Mouse (Mus musculus) G1E (cell line): ENCODE results near the gene Erp27. TPM values are rescaled to one million over a fixed set of nuclear protein-coding genes. Genes with fewer than 3 reads are reported as not detected.

ENCODE experiments used
- ATAC-seq: 2 replicates; pipeline ENCODE4 v1.8.0; 2016; ENCODE audit warnings: mild to moderate bottlenecking; ENCODE audit not compliant: insufficient number of reproducible peaks, poor library complexity, low FRiP score, severe bottlenecking; ENCODE audit errors: extremely low read depth
- DNase-seq: peaks from one replicate; pipeline ENCODE4 v3.0.0; 2012; ENCODE audit warnings: low spot score
- H3K27me3 ChIP-seq: 2 replicates; pipeline ENCODE4 v1.6.1; 2012; ENCODE audit warnings: mild to moderate bottlenecking, low read length, inconsistent platforms; ENCODE audit not compliant: insufficient read depth
- H3K36me3 ChIP-seq: replicated peaks from 2 replicates; pipeline ENCODE3; 2012; ENCODE audit warnings: mild to moderate bottlenecking, inconsistent platforms
- H3K4me1 ChIP-seq: 2 replicates; pipeline ENCODE4 v1.6.1; 2012; ENCODE audit warnings: low read depth, low read length, inconsistent platforms, mixed read lengths; ENCODE audit not compliant: insufficient read depth
- H3K4me3 ChIP-seq: 2 replicates; pipeline ENCODE4 v1.5.1; 2012; ENCODE audit warnings: low read depth, mild to moderate bottlenecking, inconsistent platforms, low read length, moderate library complexity, mixed read lengths
- H3K9me3 ChIP-seq: replicated peaks from 2 replicates; pipeline ENCODE4 v1.6.1; 2012; ENCODE audit warnings: inconsistent platforms
- CTCF ChIP-seq: IDR thresholded peaks from 2 replicates; pipeline ENCODE4 v1.5.1; 2012; ENCODE audit warnings: low read depth, low read length, inconsistent platforms, mixed read lengths
- GATA1 ChIP-seq: IDR thresholded peaks from 2 replicates; pipeline ENCODE4 v1.6.1; 2012; ENCODE audit warnings: borderline replicate concordance, low read length, inconsistent platforms, mixed read lengths
- GATA2 ChIP-seq: IDR thresholded peaks from 2 replicates; pipeline ENCODE4 v1.6.1; 2012; ENCODE audit warnings: low read depth, low read length, inconsistent platforms, borderline replicate concordance
- POLR2AphosphoS5 ChIP-seq: IDR thresholded peaks from 2 replicates; pipeline ENCODE4 v1.6.1; 2012; ENCODE audit warnings: low read depth, low read length, inconsistent platforms; ENCODE audit not compliant: insufficient replicate concordance
- TAL1 ChIP-seq: conservative IDR thresholded peaks from 2 replicates; pipeline ENCODE4 v1.6.1; 2012; ENCODE audit warnings: low read depth, low read length, inconsistent platforms, mixed read lengths
- polyA plus RNA-seq: library from polyadenylated mRNA; stranded (reverse); fragments of >175 nt; gene quantifications from 2 replicates; pipeline ENCODE4 v1.2.3, GENCODE M21; 2012
- total RNA-seq, 2 experiments: library from RNA; stranded (forward) in 1 of 2; stranded (reverse) in 1 of 2; fragments of 200-1000 nt in 1 of 2; fragments of >200 nt in 1 of 2; fragmentation: Nextera tagmentation in 1 of 2; gene quantifications; 2 replicates each; pipeline ENCODE4 v1.2.3; 2014 to 2017

The Erp27 gene
- total and polyA plus RNA-seq, 3 experiments = 0.87 TPM; not detected in 2

GRCm38 (mm10) chr6:136883961-136884360 is 38.0 kb downstream of the Erp27 start:
- Histone ChIP-seq H3K36me3 (no peaks in the 10 kb centered on the region), H3K4me1 (no peaks in the 10 kb centered on the region), H3K27me3 (peaks cover 14% of the 10 kb centered on the region), H3K9me3 (no peaks in the 10 kb centered on the region), H3K4me3 (no peak overlapping the region)
- no peak for ATAC-seq
- DNase-seq = no peak
- TF ChIP-seq GATA1 = no peak
- TF ChIP-seq TAL1 = no peak
- TF ChIP-seq GATA2 = no peak
- TF ChIP-seq CTCF = no peak
- no peak for TF ChIP-seq POLR2AphosphoS5

DNA sequence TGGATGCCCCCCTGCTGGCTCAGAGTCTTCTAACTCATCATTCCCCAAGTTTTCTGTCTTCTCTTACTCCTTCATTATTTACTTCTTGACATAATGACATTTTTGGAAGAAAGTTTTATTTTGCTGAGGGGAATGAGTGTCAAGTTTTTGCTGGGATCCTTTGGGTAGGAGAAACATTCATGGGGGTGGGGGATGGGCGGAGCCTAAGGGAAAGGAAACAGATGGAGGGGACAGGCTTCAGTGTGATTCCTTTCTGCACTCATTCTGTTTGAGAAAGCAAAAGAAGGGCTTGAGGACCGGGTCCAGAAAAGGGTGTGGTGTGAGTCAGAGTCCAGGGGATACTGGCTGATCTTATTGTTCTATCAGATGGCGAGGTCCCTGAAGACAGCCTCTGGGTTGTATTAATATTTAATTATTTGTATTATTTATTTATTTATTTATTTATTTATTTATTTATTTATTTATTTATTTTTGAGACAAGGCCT is 38.5 kb downstream of the Erp27 start:
- Histone ChIP-seq H3K4me3 (no peak overlapping the region), H3K36me3 (no peaks in the 10 kb centered on the region), H3K9me3 (no peaks in the 10 kb centered on the region), H3K4me1 (no peaks in the 10 kb centered on the region), H3K27me3 (peaks cover 14% of the 10 kb centered on the region)
- no peak for DNase-seq
- no peak for ATAC-seq
- no peak for TF ChIP-seq GATA1
- no peak for TF ChIP-seq POLR2AphosphoS5
- no peak for TF ChIP-seq TAL1
- no peak for TF ChIP-seq CTCF
- TF ChIP-seq GATA2 = no peak

- no peaks in the 10 kb centered on the region for H3K36me3 ChIP-seq
- H3K9me3 ChIP-seq = no peaks in the 10 kb centered on the region
- DNase-seq (no peak), ATAC-seq (no peak)
- peaks cover 11% of the 10 kb centered on the region for H3K27me3 ChIP-seq
- H3K4me1 ChIP-seq = no peaks in the 10 kb centered on the region
- H3K4me3 ChIP-seq = no peak overlapping the region
- TF ChIP-seq GATA2 (no peak), POLR2AphosphoS5 (no peak), GATA1 (no peak), TAL1 (no peak), CTCF (no peak)
These were observed 40.3 kb downstream of the Erp27 start for GRCm38 (mm10) chr6:136881678-136882077.

- H3K36me3 ChIP-seq = no peaks in the 10 kb centered on the region
- no peak for ATAC-seq
These were observed 46.3 kb downstream of the Erp27 start, which contains the start of gene Mgp for GRCm38 (mm10) chr6:136875670-136876069. Gene Mgp (minus strand): TSS chr6:136875823.

GRCm38 (mm10) chr6:136874599-136874998 is 47.4 kb downstream of the Erp27 start:
- no peaks in the 10 kb centered on the region for H3K4me1 ChIP-seq
- ATAC-seq = no peak
- H3K4me3 ChIP-seq = no peak overlapping the region
- peaks cover 13% of the 10 kb centered on the region for H3K27me3 ChIP-seq
- TF ChIP-seq GATA2 (no peak), GATA1 (no peak), TAL1 (no peak)
- no peaks in the 10 kb centered on the region for H3K9me3 ChIP-seq
- DNase-seq = no peak
- no peaks in the 10 kb centered on the region for H3K36me3 ChIP-seq

More at GRCm38 (mm10) chr6:136875670-136876069, 46.3 kb downstream of the Erp27 start, which contains the start of gene Mgp:
- TF ChIP-seq POLR2AphosphoS5 = no peak
- no peak for TF ChIP-seq CTCF
- TF ChIP-seq TAL1 = no peak
- TF ChIP-seq GATA1 = no peak
- no peak for TF ChIP-seq GATA2
- DNase-seq = no peak
- Histone ChIP-seq H3K4me1 (no peaks in the 10 kb centered on the region), H3K4me3 (no peak within 1 kb of the TSS), H3K9me3 (no peaks in the 10 kb centered on the region), H3K27me3 (peaks cover 13% of the 10 kb centered on the region)

- Histone ChIP-seq H3K27me3 (peaks cover 22% of the 10 kb centered on the region), H3K4me1 (no peaks in the 10 kb centered on the region), H3K36me3 (no peaks in the 10 kb centered on the region), H3K4me3 (no peak overlapping the region), H3K9me3 (no peaks in the 10 kb centered on the region)
- TF ChIP-seq CTCF = no peak
- TF ChIP-seq GATA2 = no peak
- TF ChIP-seq POLR2AphosphoS5 = no peak
- TF ChIP-seq TAL1 = no peak
- TF ChIP-seq GATA1 = no peak
- DNase-seq (no peak), ATAC-seq (no peak)
These were observed 53.1 kb downstream of the Erp27 start for GRCm38 (mm10) chr6:136868921-136869320.

GRCm38 (mm10) chr6:136866150-136866549 is 55.8 kb downstream of the Erp27 start:
- DNase-seq = no peak
- Histone ChIP-seq H3K4me1 (peaks cover 2% of the 10 kb centered on the region), H3K4me3 (no peak overlapping the region), H3K27me3 (peaks cover 18% of the 10 kb centered on the region), H3K9me3 (no peaks in the 10 kb centered on the region), H3K36me3 (no peaks in the 10 kb centered on the region)
- TF ChIP-seq GATA2 (no peak), GATA1 (no peak), POLR2AphosphoS5 (no peak), CTCF (no peak), TAL1 (no peak)
- ATAC-seq = no peak
